Mouse (Mus musculus): Measurements from ENCODE around the gene Gm3238.
"Not testable (repeated sequence)": the region's sequence is repeated elsewhere in the genome, so short reads cannot be mapped to it uniquely, and the experiment has no call there.

Gm3238 gene

GRCm38 (mm10) chr10:77771225-77771624 lies at the start of gene Gm3238:
Gene Gm3238, minus strand, starts transcription at chr10:77771325.
- in situ Hi-C loops (cut with MboI, MseI), result not testable (repeated sequence)

- in situ Hi-C loops (cut with MboI, MseI), result no loop called here
Observed at GRCm38 (mm10) chr10:77819203-77819602, 48.1 kb upstream of the Gm3238 start.

GRCm38 (mm10) chr10:77818523-77818922 lies 47.4 kb upstream of the Gm3238 start:
- in situ Hi-C loops (cut with MboI, MseI), result no loop called here

GRCm38 (mm10) chr10:77815514-77815913 lies 44.4 kb upstream of the Gm3238 start:
- in situ Hi-C loops (cut with MboI, MseI), result no loop called here

DNA sequence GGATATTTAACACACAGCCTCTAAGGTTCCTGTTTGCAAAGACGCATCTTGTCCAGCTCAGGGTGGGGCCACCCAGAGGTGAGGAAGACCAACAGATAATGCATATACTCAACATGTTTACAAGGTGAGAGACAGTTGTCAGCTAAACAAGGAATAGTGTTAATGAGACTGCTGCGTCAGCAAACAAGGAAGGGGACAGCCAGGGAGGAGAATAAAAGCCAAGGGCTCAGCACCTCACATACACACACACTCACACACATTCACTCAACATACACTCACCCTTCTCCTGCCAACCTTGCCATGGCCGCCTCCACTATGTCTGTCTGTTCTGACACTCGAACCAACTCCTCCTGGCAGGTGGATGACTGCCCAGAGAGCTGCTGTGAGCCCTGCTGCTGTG lies 43.3 kb upstream of the Gm3238 start, which contains the start of gene Gm2696:
Gene Gm2696 (plus strand): TSS at position 301 of the 400 bp plus-strand sequence.
- in situ Hi-C loops (cut with MboI, MseI), result no loop called here

DNA sequence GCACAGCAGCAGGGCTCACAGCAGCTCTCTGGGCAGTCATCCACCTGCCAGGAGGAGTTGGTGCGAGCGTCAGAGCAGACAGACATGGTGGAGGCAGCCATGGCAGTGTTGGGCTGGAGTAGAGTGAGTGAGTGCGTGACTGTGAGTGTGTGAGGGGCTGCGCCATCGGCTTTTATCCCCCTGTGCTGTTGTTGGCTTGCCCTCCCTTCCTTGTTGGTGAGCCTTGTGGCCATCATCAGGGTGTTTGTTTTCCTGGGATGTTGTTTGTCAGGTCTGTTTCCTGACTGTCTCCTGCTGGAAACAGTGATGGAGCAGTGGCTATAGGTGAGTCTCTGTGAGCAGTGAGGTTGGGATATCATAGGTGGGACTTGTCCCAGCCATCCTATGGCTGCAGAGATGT lies 40.6 kb upstream of the Gm3238 start, which contains the start of gene Gm9507:
Gene Gm9507 (minus strand): TSS at position 101 of the 400 bp plus-strand sequence.
- in situ Hi-C loops (cut with MboI, MseI), result no loop called here

DNA sequence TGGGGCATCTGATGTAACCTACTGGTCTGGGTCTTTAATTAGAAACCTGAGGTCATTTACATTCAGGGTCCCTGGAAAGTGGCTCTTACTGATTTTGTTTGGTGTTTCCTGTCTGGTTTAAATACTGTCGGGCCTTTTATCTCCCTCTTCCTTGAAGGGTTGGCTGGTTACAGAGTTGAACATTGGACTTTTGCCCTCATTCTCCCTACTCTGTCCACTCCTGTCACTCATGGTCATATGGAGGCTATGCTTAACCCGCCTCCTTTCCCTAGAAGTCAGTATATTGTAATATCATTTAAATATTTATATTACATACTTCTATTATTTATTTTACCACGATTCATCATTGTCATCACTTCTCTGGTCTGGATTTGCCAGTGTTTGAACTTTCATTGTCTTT lies 33.0 kb upstream of the Gm3238 start:
- in situ Hi-C loops (cut with MboI, MseI), result no loop called here

DNA sequence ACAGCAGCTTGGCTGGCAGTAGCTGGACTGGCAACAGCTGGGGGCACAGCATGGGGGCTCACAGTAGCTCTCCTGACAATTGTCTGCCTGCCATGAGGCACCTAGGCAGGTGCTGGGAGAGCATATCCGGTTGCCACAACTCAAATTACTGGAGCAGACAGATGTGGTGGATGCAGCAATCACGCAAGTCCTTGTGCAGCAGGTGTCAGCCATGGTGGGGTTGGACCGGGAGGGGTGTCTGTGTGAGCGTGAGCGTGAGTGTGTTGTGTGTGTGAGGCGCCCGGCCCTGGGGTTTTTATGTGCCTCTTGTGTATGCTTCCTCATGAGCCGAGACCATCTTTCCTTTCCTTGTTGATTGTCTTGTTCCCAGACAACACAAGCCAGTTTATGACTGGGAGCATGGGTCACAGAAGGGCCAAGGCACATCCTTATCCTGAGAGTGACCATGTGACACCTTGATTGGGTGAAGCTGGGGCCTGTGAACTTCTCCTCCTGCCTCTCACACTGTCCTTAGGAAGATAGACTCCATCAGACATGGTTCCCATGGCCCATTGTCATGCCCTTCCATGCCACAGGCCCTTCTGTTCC lies 27.9 kb upstream of the Gm3238 start, which contains the start of gene Gm19668:
Gene Gm19668 (minus strand): TSS at position 213 of the 588 bp plus-strand sequence.
- in situ Hi-C loops (cut with MboI, MseI), result no loop called here

GRCm38 (mm10) chr10:77798164-77798920 lies 27.2 kb upstream of the Gm3238 start:
- in situ Hi-C loops (cut with MboI, MseI), result not testable (repeated sequence)

GRCm38 (mm10) chr10:77797677-77798076 lies 26.6 kb upstream of the Gm3238 start:
- in situ Hi-C loops (cut with MboI, MseI), result no loop called here

- in situ Hi-C loops (cut with MboI, MseI), result no loop called here
Observed at GRCm38 (mm10) chr10:77794976-77795375, 23.9 kb upstream of the Gm3238 start, which contains the start of gene Gm9639. Gene Gm9639, minus strand, starts transcription at chr10:77795076.

GRCm38 (mm10) chr10:77788621-77789020 lies 17.5 kb upstream of the Gm3238 start:
- in situ Hi-C loops (cut with MboI, MseI), result no loop called here

- in situ Hi-C loops (cut with MboI, MseI), result not testable (repeated sequence)
Observed at GRCm38 (mm10) chr10:77787876-77788275, 16.8 kb upstream of the Gm3238 start, which contains the start of gene Gm7137. Gene Gm7137, minus strand, starts transcription at chr10:77788200.

DNA sequence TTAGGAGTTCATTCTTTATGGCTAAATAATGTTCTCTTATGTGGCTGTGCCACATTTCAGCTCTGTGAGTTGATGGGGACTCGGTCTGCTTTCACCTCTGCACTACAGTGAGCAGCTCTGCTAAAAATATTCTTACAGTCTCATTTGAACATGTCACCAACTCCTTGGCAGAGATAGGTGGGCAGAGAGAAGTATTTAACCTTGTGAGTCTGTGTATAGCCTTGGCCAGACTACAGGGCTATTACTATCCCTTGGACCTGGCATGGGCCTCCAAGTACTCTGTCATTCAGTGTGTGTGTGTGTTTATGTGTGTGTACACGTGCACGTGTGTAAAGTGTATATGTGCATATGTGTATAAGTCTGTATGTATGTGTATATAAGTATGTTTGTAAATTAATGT lies 12.3 kb upstream of the Gm3238 start:
- in situ Hi-C loops (cut with MboI, MseI), result not testable (repeated sequence)

- in situ Hi-C loops (cut with MboI, MseI), result not testable (repeated sequence)
Observed at GRCm38 (mm10) chr10:77782442-77782841, 11.3 kb upstream of the Gm3238 start, which contains the start of gene Gm3250. Gene Gm3250, minus strand, starts transcription at chr10:77782542.

DNA sequence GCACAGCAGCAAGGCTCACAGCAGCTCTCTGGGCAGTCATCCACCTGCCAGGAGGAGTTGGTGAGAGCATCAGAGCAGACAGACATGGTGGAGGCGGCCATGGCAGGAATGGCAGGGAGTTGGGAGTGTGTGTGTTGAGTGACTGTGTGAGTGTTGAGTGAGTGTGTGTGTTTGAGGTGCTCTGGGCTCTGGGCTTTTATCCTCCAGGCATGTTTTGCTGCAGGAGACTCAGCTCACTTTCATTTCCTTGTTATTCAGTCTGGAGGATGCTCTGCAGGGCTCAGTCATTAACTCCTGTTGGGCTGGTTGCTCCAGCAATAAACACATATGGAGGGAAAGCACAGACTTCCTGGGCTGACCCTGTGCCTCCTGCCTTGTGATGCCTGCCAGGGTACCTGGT lies 5.7 kb upstream of the Gm3238 start, which contains the start of gene Gm7138:
Gene Gm7138 (minus strand): TSS at position 101 of the 400 bp plus-strand sequence.
- in situ Hi-C loops (cut with MboI, MseI), result not testable (repeated sequence)

- in situ Hi-C loops (cut with MboI, MseI), result not testable (repeated sequence)
Observed at GRCm38 (mm10) chr10:77772142-77772541, 1.0 kb upstream of the Gm3238 start.

DNA sequence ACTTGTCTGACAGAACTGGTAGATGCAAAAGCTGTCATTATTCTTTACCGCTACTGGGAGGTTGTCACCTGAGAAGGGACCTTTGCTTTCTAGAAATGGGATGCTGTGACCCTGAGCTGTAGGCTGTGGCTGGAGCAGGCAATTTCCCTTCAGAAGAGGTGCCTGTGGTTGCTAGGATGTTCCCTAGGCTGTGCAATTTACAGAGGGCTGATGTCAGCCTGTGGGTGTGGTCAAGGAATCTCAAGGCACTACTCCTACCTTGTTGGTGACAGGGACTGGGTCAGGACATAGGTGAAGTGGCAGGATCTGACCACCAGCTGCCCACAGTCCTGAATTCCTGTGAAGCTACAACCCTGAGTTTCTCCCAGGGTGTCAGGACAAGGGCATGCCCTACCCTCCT lies 1.4 kb downstream of the Gm3238 start:
- in situ Hi-C loops (cut with MboI, MseI), result no loop called here

- in situ Hi-C loops (cut with MboI, MseI), result not testable (repeated sequence)
Observed at GRCm38 (mm10) chr10:77759582-77759981, 11.5 kb downstream of the Gm3238 start, which contains the start of gene Gm3233. Gene Gm3233, minus strand, starts transcription at chr10:77759682.

DNA sequence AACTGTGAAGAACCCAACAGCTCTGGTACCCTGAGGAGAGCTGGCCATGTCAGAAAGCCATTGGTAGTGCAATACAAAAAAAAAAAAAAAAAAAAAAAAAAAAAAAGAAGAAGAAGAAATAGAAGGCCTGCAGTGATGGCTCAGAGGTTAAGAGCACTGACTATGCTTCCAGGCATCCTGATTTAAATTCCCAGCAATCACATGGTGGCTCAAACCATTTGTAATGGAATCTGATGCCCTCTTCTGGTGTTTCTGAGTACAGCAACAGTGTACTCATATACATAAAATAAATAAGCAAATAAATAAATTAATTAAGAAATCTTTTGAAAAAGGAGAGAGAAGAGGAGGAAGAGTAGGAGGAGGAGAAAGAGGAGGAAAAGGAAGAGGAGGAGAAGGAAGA lies 17.7 kb downstream of the Gm3238 start:
- in situ Hi-C loops (cut with MboI, MseI), result no loop called here

GRCm38 (mm10) chr10:77752312-77752711 lies 18.8 kb downstream of the Gm3238 start:
- in situ Hi-C loops (cut with MboI, MseI), result not testable (repeated sequence)

DNA sequence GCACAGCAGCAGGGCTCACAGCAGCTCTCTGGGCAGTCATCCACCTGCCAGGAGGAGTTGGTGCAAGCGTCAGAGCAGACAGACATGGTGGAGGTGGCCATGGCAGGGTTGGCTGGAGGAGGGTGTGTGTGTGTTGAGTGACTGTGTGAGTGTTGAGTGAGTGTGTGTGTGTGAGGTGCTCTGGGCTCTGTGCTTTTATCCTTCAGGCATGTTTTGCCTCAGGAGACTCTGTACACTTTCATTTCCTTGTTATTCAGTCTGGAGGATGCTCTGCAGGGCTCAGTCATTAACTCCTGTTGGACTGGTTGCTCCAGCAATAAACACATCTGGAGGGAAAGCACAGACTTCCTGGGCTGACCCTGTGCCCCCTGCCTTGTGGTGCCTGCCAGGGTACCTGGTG lies 19.9 kb downstream of the Gm3238 start, which contains the start of gene Gm9736:
Gene Gm9736 (minus strand): TSS at position 101 of the 400 bp plus-strand sequence.
- in situ Hi-C loops (cut with MboI, MseI), result not testable (repeated sequence)
